In the genomic region with DNA sequence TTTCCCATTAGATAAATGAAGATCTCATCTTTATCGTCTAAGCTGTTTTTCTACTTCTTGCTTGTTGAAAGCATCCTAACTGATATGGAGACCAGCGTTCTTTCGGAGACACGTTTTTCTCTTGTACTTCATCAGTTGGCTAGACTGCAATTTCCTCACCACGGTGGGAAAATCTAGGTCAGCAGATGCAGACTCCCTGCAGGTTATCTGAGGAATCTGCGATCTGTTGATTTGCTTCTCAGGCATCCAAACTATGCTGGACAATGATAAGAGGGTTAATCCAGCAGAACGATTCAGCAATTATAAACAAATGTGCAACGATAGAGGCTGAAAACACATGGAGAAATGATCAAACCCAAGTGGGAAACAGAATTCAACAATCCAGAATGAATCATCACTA, we compare ENCODE assay signal across 26 mouse cellular contexts. TPM values are rescaled to one million over a fixed set of nuclear protein-coding genes. Genes with fewer than 3 reads are reported as not detected.
"Had no signal": no experiment of that assay in that cellular context is flagged by ENCODE, and none has a peak within 500 bp of the region (broad histone marks: within the 10 kb centered on the region; RNA-seq: fewer than 3 reads in every experiment).

No protein-coding gene starts in this region.

- H3K9me3 ChIP-seq: limb, embryonic 15.5 days; megakaryocyte, embryonic 14.5 days; midbrain, embryonic 10.5 days; midbrain, embryonic 13.5 days; neural tube, embryonic 13.5 days; stomach, embryonic 15.5 days had no signal

- DNase-seq: kidney, adult 9 months; kidney, postnatal 14 days; kidney, postnatal 4 days; left cerebral cortex, postnatal 4 days; liver, postnatal 0 days; lung, postnatal 10 days; lung, postnatal 36 days; right cerebral cortex, adult 18-20 months; right cerebral cortex, postnatal 25 days; spleen, adult 18-20 months; thymus, postnatal 14 days; thymus, postnatal 4 days had no signal

- H3K9ac ChIP-seq: limb, embryonic 12.5 days; limb, embryonic 15.5 days; liver, embryonic 14.5 days; liver, postnatal 0 days; lung, embryonic 15.5 days; midbrain, embryonic 13.5 days; neural tube, embryonic 13.5 days; stomach, embryonic 15.5 days had no signal

- H3K27ac ChIP-seq: limb, embryonic 12.5 days; limb, embryonic 15.5 days; liver, embryonic 14.5 days; lung, embryonic 15.5 days; midbrain, embryonic 10.5 days; midbrain, embryonic 13.5 days; neural tube, embryonic 13.5 days; stomach, embryonic 15.5 days had no signal

- H3K36me3 ChIP-seq: limb, embryonic 12.5 days; limb, embryonic 15.5 days; lung, embryonic 15.5 days; midbrain, embryonic 10.5 days; midbrain, embryonic 13.5 days; neural tube, embryonic 13.5 days; stomach, embryonic 15.5 days had no signal

- H3K27me3 ChIP-seq: limb, embryonic 12.5 days; limb, embryonic 15.5 days; lung, embryonic 15.5 days; midbrain, embryonic 13.5 days; neural tube, embryonic 13.5 days; stomach, embryonic 15.5 days had no signal

- H3K4me2 ChIP-seq: limb, embryonic 12.5 days; limb, embryonic 15.5 days; liver, embryonic 11.5 days; lung, embryonic 15.5 days; midbrain, embryonic 13.5 days; neural tube, embryonic 13.5 days; stomach, embryonic 15.5 days had no signal

- H3K4me3 ChIP-seq: limb, embryonic 12.5 days; limb, embryonic 15.5 days; lung, embryonic 15.5 days; megakaryocyte, embryonic 14.5 days; midbrain, embryonic 10.5 days; midbrain, embryonic 13.5 days; myocyte; neural tube, embryonic 13.5 days; stomach, embryonic 15.5 days had no signal

- H3K4me1 ChIP-seq: limb, embryonic 15.5 days; megakaryocyte, embryonic 14.5 days; midbrain, embryonic 10.5 days; midbrain, embryonic 13.5 days; neural tube, embryonic 13.5 days; stomach, embryonic 15.5 days had no signal

- ATAC-seq: liver, postnatal 0 days; midbrain, embryonic 13.5 days; midbrain, embryonic 16.5 days had no signal

RNA-seq across cellular contexts. Expression of gene Gpr135, which starts 31.4 kb away (rescaled TPM):
- total RNA-seq: monocyte, adult 5-6 weeks had no signal

RNA-seq across cellular contexts. Expression of gene L3hypdh, which starts 45.7 kb away (rescaled TPM):
- total RNA-seq: monocyte, adult 5-6 weeks; neutrophil, adult 5-6 weeks had no signal
